Mouse (Mus musculus): ENCODE data around the gene Parp16.

Parp16 gene

GRCm38 (mm10) chr9:65275810-65276530 is 80.8 kb downstream of the Parp16 start:
- no peak for TF ChIP-seq GATA4 (IDR thresholded peaks at IDR 0.05; ENCODE audit: insufficient replicate concordance, low read length)

GRCm38 (mm10) chr9:65281536-65282151 is 86.5 kb downstream of the Parp16 start:
- no peak for TF ChIP-seq GATA4 (IDR thresholded peaks at IDR 0.05; ENCODE audit: insufficient replicate concordance, low read length)

GRCm38 (mm10) chr9:65283301-65283700 is 88.1 kb downstream of the Parp16 start:
- TF ChIP-seq GATA4 (IDR thresholded peaks at IDR 0.05; ENCODE audit: insufficient replicate concordance, low read length) = no peak
